Comparison of ENCODE assay signal across 9 mouse cellular contexts in genomic region chr11:62966424-62966764, GRCm38 (mm10). TPM values are rescaled to one million over a fixed set of nuclear protein-coding genes. Genes with fewer than 3 reads are reported as not detected.
DNase-seq lines count a peak whose midpoint lies in the region; ATAC-seq and TF ChIP-seq lines count a peak whose summit lies in the region.
"Had no signal": no experiment of that assay in that cellular context is flagged by ENCODE, and none has a peak within 500 bp of the region (broad histone marks: within the 10 kb centered on the region; RNA-seq: fewer than 3 reads in every experiment).

No protein-coding gene starts in this region.

- H3K4me2 ChIP-seq in kidney, embryonic 16.5 days (replicated peaks; ENCODE audit: low read depth, low read length), result peak overlapping the region; percentile 62
- H3K4me2 ChIP-seq in embryonic facial prominence, embryonic 15.5 days (replicated peaks), result peak overlapping the region; percentile 47
- peak overlapping the region; percentile 43 for H3K4me2 ChIP-seq in hindbrain, postnatal 0 days (ENCODE audit: low read depth, low read length)
- peak overlapping the region; percentile 47 for H3K4me2 ChIP-seq in neural tube, embryonic 12.5 days (replicated peaks)
- no peak overlapping the region for H3K4me2 ChIP-seq in liver, embryonic 11.5 days

- peaks cover 18% of the 10 kb centered on the region for H3K4me1 ChIP-seq in kidney, embryonic 16.5 days (ENCODE audit: insufficient read depth, low read length)
- H3K4me1 ChIP-seq in embryonic facial prominence, embryonic 15.5 days, result peaks cover 24% of the 10 kb centered on the region
- H3K4me1 ChIP-seq in hindbrain, postnatal 0 days (ENCODE audit: insufficient read depth, low read length), result no peaks in the 10 kb centered on the region
- peaks cover 12% of the 10 kb centered on the region; the same call in 1 of the 2 replicates for H3K4me1 ChIP-seq in neural tube, embryonic 12.5 days
- no peaks in the 10 kb centered on the region for H3K4me1 ChIP-seq in liver, embryonic 11.5 days (replicated peaks; ENCODE audit: control insufficient read depth, insufficient read depth, low read length)

- TF ChIP-seq CTCF in hindbrain, postnatal 0 days (IDR thresholded peaks at IDR 0.05; ENCODE audit: low read depth), result no peak

- peak overlapping the region; percentile 65 for H3K9ac ChIP-seq in kidney, embryonic 16.5 days (replicated peaks; ENCODE audit: low read length)
- no peak overlapping the region for H3K9ac ChIP-seq in embryonic facial prominence, embryonic 15.5 days
- H3K9ac ChIP-seq in hindbrain, postnatal 0 days (replicated peaks; ENCODE audit: low read length), result 0 out of 2 replicates have a peak overlapping the region, but pooled peaks have one; percentile 9
- H3K9ac ChIP-seq in neural tube, embryonic 12.5 days, result no peak overlapping the region
- H3K9ac ChIP-seq in liver, embryonic 11.5 days (ENCODE audit: low read depth, low read length), result no peak overlapping the region

- peak overlapping the region; percentile 95 for H3K27ac ChIP-seq in kidney, embryonic 16.5 days (ENCODE audit: low read length)
- H3K27ac ChIP-seq in embryonic facial prominence, embryonic 15.5 days (replicated peaks), result peak overlapping the region; percentile 99
- H3K27ac ChIP-seq in hindbrain, postnatal 0 days, result peak overlapping the region; percentile 88
- peak overlapping the region; percentile 43; the same call in 1 of the 2 replicates for H3K27ac ChIP-seq in neural tube, embryonic 12.5 days
- H3K27ac ChIP-seq in liver, embryonic 11.5 days (ENCODE audit: low read depth, low read length), result no peak overlapping the region

- H3K4me3 ChIP-seq in kidney, embryonic 16.5 days (ENCODE audit: low read length), result no peak overlapping the region
- H3K4me3 ChIP-seq in embryonic facial prominence, embryonic 15.5 days (replicated peaks), result peak overlapping the region; percentile 27; the same call in 1 of the 2 replicates
- H3K4me3 ChIP-seq in hindbrain, postnatal 0 days (ENCODE audit: low read length), result no peak overlapping the region
- H3K4me3 ChIP-seq in neural tube, embryonic 12.5 days, result no peak overlapping the region
- no peak overlapping the region for H3K4me3 ChIP-seq in liver, embryonic 11.5 days (ENCODE audit: low read depth, low read length)

- H3K36me3 ChIP-seq in kidney, embryonic 16.5 days (ENCODE audit: insufficient read depth, low read length), result no peaks in the 10 kb centered on the region
- no peaks in the 10 kb centered on the region for H3K36me3 ChIP-seq in embryonic facial prominence, embryonic 15.5 days
- H3K36me3 ChIP-seq in hindbrain, postnatal 0 days (ENCODE audit: insufficient read depth, low read length), result no peaks in the 10 kb centered on the region
- no peaks in the 10 kb centered on the region for H3K36me3 ChIP-seq in neural tube, embryonic 12.5 days
- H3K36me3 ChIP-seq in liver, embryonic 11.5 days (ENCODE audit: control insufficient read depth, insufficient read depth, low read length), result no peaks in the 10 kb centered on the region

- ATAC-seq in kidney, embryonic 16.5 days (ENCODE audit: low FRiP score, low TSS enrichment), result no peak
- no peak for ATAC-seq in embryonic facial prominence, embryonic 15.5 days (ENCODE audit: insufficient number of reproducible peaks, low FRiP score, low TSS enrichment, low read depth)
- ATAC-seq in hindbrain, postnatal 0 days, result peak; percentile 18
- ATAC-seq in neural tube, embryonic 12.5 days (ENCODE audit: low FRiP score, low read depth), result no peak
- ATAC-seq in granulocyte monocyte progenitor cell, adult 5-6 weeks (replicated peaks; ENCODE audit: poor library complexity, severe bottlenecking), result no peak
- ATAC-seq in liver, embryonic 11.5 days (replicated peaks; ENCODE audit: low FRiP score), result no peak

- no peak for DNase-seq in kidney, postnatal 14 days
- no peak for DNase-seq in hindbrain, postnatal 0 days (ENCODE audit: low spot score)
- DNase-seq in spleen, adult 18-20 months, result no peak
- no peak for DNase-seq in liver, embryonic 11.5 days (ENCODE audit: low spot score)

- H3K27me3 ChIP-seq in kidney, embryonic 16.5 days (ENCODE audit: insufficient read depth, low read length), result no peaks in the 10 kb centered on the region
- H3K27me3 ChIP-seq in embryonic facial prominence, embryonic 15.5 days, result no peaks in the 10 kb centered on the region
- H3K27me3 ChIP-seq in hindbrain, postnatal 0 days (ENCODE audit: insufficient read depth, low read length), result no peaks in the 10 kb centered on the region
- no peaks in the 10 kb centered on the region for H3K27me3 ChIP-seq in neural tube, embryonic 12.5 days (replicated peaks)
- H3K27me3 ChIP-seq in liver, embryonic 11.5 days (replicated peaks; ENCODE audit: control insufficient read depth, insufficient read depth, low read length), result peaks cover 6% of the 10 kb centered on the region; the same call in 1 of the 2 replicates

- H3K9me3 ChIP-seq in kidney, embryonic 16.5 days (ENCODE audit: low read length), result no peaks in the 10 kb centered on the region
- H3K9me3 ChIP-seq in embryonic facial prominence, embryonic 15.5 days (replicated peaks), result no peaks in the 10 kb centered on the region
- no peaks in the 10 kb centered on the region for H3K9me3 ChIP-seq in hindbrain, postnatal 0 days (ENCODE audit: low read length)
- no peaks in the 10 kb centered on the region for H3K9me3 ChIP-seq in neural tube, embryonic 12.5 days
- no peaks in the 10 kb centered on the region for H3K9me3 ChIP-seq in liver, embryonic 11.5 days (ENCODE audit: control insufficient read depth, low read length)

- WGBS in kidney, embryonic 16.5 days, result 45% methylated on average over 3 of the region's 3 CpGs
- 20% methylated on average over 3 of the region's 3 CpGs for WGBS in embryonic facial prominence, embryonic 15.5 days
- 54% methylated on average over 3 of the region's 3 CpGs for WGBS in hindbrain, postnatal 0 days
- 57% methylated on average over 3 of the region's 3 CpGs for WGBS in neural tube, embryonic 12.5 days
- 48% methylated on average over 3 of the region's 3 CpGs for WGBS in liver, embryonic 11.5 days

RNA-seq across cellular contexts. Expression of gene Cdrt4, which starts 15.4 kb away (rescaled TPM):
- not detected in 2 replicates for polyA plus RNA-seq in kidney, embryonic 16.5 days (2015; fragmentation: Nextera tagmentation; extraction: Ambion mirVana)
- polyA plus RNA-seq in embryonic facial prominence, embryonic 15.5 days (2015; fragmentation: Nextera tagmentation; extraction: Ambion mirVana), result 0.25 and 0.32 TPM in 2 replicates
- not detected in 2 replicates for total RNA-seq in hindbrain, postnatal 0 days (2014; rRNA removed)
- 0.26 and 0.35 TPM in 2 replicates for polyA plus RNA-seq in hindbrain, postnatal 0 days (2015; fragmentation: Nextera tagmentation; extraction: Ambion mirVana)
- 0.28 and 0.29 TPM in 2 replicates for polyA plus RNA-seq in neural tube, embryonic 12.5 days (2016; fragmentation: Nextera tagmentation; extraction: Ambion mirVana)
- total RNA-seq in granulocyte monocyte progenitor cell, adult 5-6 weeks (2014; fragmentation: Nextera tagmentation), result not detected in 2 replicates
- total RNA-seq in granulocyte monocyte progenitor cell, adult 5-6 weeks (2017), result not detected in 2 replicates
- polyA plus RNA-seq in liver, embryonic 11.5 days (2014; fragmentation: Nextera tagmentation; extraction: Ambion mirVana), result 0.26 TPM in 1 of 2 replicates, not detected in the other
- total RNA-seq: megakaryocyte-erythroid progenitor cell, adult 5-6 weeks had no signal

Comparison
In these comparisons a context has a peak if more than half of its experiments do, and no peak if none do; other contexts are left out.
1. H3K9ac ChIP-seq: peak in kidney, embryonic 16.5 days (single experiment) and hindbrain, postnatal 0 days (single experiment); none in embryonic facial prominence, embryonic 15.5 days (single experiment), neural tube, embryonic 12.5 days (single experiment) and liver, embryonic 11.5 days (single experiment).